Mouse (Mus musculus) ES-Bruce4 (cell line): ENCODE measurements at regions not wholly inside any gene's neighbourhood (a gene's known extent, or its start where the extent isn't known, plus 50 kb on each side); places are given as distances from the start of the nearest gene placed in this dataset.

Experiments
- H3K27ac ChIP-seq: 2 replicates; pipeline ENCODE4 v1.5.1; 2012; ENCODE audit warnings: low read length, inconsistent platforms; ENCODE audit not compliant: insufficient read depth
- H3K27me3 ChIP-seq: 2 replicates; pipeline ENCODE4 v1.6.1; 2012; ENCODE audit warnings: mild to moderate bottlenecking, low read length, inconsistent platforms; ENCODE audit not compliant: control insufficient read depth, poor library complexity, insufficient read depth, severe bottlenecking
- H3K36me3 ChIP-seq: 2 replicates; pipeline ENCODE4 v1.6.1; 2012; ENCODE audit warnings: inconsistent platforms, mild to moderate bottlenecking, low read length, moderate library complexity; ENCODE audit not compliant: control insufficient read depth, poor library complexity, insufficient read depth, severe bottlenecking
- H3K4me1 ChIP-seq: one replicate; pipeline ENCODE4 v1.8.1; 2011; ENCODE audit warnings: low read length; ENCODE audit not compliant: control insufficient read depth, insufficient read depth
- H3K4me3 ChIP-seq: 2 replicates; pipeline ENCODE4 v1.5.1; 2011; ENCODE audit warnings: low read depth, mild to moderate bottlenecking, low read length
- H3K9ac ChIP-seq: 2 replicates; pipeline ENCODE4 v1.6.1; 2012; ENCODE audit warnings: low read depth, mild to moderate bottlenecking, inconsistent platforms; ENCODE audit not compliant: poor library complexity, severe bottlenecking
- H3K9me3 ChIP-seq: replicated peaks from 2 replicates; pipeline ENCODE4 v1.6.1; 2012; ENCODE audit warnings: mild to moderate bottlenecking, low read length, inconsistent platforms; ENCODE audit not compliant: control insufficient read depth, poor library complexity, insufficient read depth, severe bottlenecking
- CTCF ChIP-seq: IDR thresholded peaks from one replicate; pipeline ENCODE4 v1.8.1; 2011; ENCODE audit warnings: low read depth, low read length
- EP300 ChIP-seq: IDR thresholded peaks from 2 replicates; pipeline ENCODE4 v1.6.1; 2011; ENCODE audit warnings: low read depth, low read length; ENCODE audit not compliant: insufficient read depth
- POLR2A ChIP-seq: IDR thresholded peaks from one replicate; pipeline ENCODE4 v1.8.1; 2011; ENCODE audit warnings: low read length; ENCODE audit not compliant: insufficient read depth

DNA sequence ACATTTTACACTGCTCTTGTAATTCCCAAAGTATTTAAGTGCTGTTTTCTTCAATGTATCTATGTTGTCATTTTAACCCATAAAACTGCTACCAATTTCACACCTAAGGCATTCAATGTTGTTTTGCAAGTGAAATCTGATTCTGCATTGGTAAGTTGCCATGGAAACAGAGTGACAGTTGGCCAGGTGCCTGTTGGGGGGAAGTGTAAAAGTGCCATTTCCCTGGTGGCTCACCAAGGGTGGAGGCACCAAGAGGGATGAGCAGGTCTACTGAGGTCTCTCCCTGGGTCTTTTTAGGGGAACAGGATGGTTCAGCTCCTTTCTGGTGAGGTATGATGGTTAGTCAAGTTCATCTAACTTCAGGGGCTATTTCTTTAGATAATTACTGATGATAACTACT is 331.0 kb upstream of the Sox11 start:
- no peak for TF ChIP-seq POLR2A
- TF ChIP-seq EP300, result no peak
- no peak for TF ChIP-seq CTCF
- no peaks in the 10 kb centered on the region for H3K4me1 ChIP-seq
- 0 out of 2 replicates have a peak, but pooled peaks cover 1% of the 10 kb centered on the region for H3K27me3 ChIP-seq
- H3K27ac ChIP-seq, result no peak overlapping the region
- H3K36me3 ChIP-seq, result no peaks in the 10 kb centered on the region
- H3K9ac ChIP-seq, result no peak overlapping the region
- H3K9me3 ChIP-seq, result no peaks in the 10 kb centered on the region
- H3K4me3 ChIP-seq, result no peak overlapping the region

DNA sequence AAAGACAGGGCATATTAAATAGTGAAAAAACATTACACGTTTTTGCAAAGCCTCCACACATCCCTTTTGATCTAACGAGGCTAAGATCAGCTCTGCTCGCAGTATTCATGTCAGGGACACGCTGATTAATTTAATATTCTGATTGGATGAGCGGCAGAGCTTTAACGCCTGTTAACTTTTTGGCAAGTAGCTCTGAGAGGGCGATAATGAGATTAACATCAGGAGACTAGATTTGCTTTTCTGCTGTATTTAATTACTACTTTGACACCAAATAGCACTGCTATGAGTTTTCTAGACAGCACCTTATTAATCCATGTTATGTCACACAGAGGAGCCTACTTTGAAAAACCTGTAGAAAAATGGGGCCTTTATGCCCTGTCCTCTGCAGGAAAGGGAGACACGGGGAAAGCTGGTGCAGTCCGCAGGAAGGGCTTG is 328.3 kb upstream of the Sox11 start:
- no peaks in the 10 kb centered on the region for H3K36me3 ChIP-seq
- no peaks in the 10 kb centered on the region for H3K9me3 ChIP-seq
- no peak overlapping the region for H3K9ac ChIP-seq
- no peak overlapping the region for H3K27ac ChIP-seq
- 0 out of 2 replicates have a peak, but pooled peaks cover 1% of the 10 kb centered on the region for H3K27me3 ChIP-seq
- TF ChIP-seq EP300 (no peak), CTCF (no peak), POLR2A (no peak)
- no peaks in the 10 kb centered on the region for H3K4me1 ChIP-seq
- no peak overlapping the region for H3K4me3 ChIP-seq

DNA sequence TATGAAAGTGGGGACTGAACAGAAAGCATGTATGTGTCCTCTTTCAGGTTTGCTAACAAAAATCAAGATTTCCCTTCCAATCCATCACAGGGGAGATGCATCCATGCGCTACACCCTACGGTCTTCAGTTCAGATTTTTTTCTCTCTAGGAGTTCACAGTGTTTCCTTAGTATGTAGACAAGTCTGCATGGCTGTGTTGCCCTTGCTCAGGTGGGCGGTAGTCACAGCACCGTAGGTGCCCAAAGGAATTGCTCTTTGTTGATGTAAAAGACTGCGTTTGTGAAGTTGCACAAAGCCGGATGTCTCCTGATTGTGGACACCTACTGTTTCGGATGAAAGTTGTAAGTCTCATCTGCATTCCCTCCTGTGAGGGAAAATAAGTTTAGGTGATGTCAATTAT is 327.8 kb upstream of the Sox11 start:
- Histone ChIP-seq H3K4me3 (no peak overlapping the region), H3K36me3 (no peaks in the 10 kb centered on the region), H3K4me1 (no peaks in the 10 kb centered on the region), H3K9me3 (no peaks in the 10 kb centered on the region), H3K27me3 (0 out of 2 replicates have a peak, but pooled peaks cover 1% of the 10 kb centered on the region), H3K9ac (no peak overlapping the region), H3K27ac (no peak overlapping the region)
- TF ChIP-seq EP300 (no peak), POLR2A (no peak), CTCF (no peak)

DNA sequence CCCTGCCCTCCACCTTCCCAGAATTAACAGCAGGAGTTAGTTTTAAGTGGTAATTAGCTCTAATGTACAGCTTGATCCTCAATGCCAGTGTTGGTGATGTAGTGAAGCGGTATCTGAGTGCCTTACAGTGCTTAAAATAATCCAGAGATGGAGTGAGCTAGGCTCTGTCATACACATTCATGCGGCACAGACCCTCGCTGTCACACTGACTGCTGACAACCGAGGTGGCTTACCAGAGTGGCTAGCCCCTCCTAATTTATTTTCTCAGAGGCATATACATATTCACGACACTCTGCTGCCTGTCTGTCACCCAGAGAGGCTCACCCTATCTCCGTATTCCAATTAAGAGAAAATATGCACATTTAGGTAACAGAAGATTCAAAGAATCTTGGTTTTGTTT is 327.2 kb upstream of the Sox11 start:
- Histone ChIP-seq H3K4me3 (no peak overlapping the region), H3K36me3 (no peaks in the 10 kb centered on the region), H3K4me1 (no peaks in the 10 kb centered on the region), H3K27me3 (0 out of 2 replicates have a peak, but pooled peaks cover 1% of the 10 kb centered on the region), H3K27ac (no peak overlapping the region), H3K9ac (no peak overlapping the region), H3K9me3 (no peaks in the 10 kb centered on the region)
- TF ChIP-seq CTCF (no peak), POLR2A (no peak), EP300 (no peak)

DNA sequence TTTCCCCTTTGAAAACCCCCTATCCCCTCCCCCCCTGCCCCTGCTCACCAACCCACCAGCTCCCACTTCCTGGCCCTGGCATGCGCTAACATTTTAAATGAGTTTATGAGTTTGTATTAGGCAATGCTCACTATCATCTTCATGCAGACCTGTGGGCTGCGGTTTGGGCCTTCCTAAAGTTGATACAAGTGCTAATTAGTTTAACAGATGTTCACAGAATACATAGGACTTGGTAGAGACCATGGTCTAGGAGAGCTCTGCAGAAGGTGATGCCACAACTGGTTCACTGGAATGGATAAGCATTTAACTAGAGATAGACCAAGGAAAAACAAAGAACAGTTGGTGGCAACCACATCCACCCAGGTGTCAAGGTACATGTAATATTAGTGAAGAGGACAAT is 324.1 kb upstream of the Sox11 start:
- H3K4me3 ChIP-seq, result no peak overlapping the region
- H3K9me3 ChIP-seq, result no peaks in the 10 kb centered on the region
- H3K36me3 ChIP-seq, result no peaks in the 10 kb centered on the region
- TF ChIP-seq CTCF (no peak), POLR2A (no peak), EP300 (no peak)
- H3K9ac ChIP-seq, result no peak overlapping the region
- no peaks in the 10 kb centered on the region for H3K4me1 ChIP-seq
- 0 out of 2 replicates have a peak, but pooled peaks cover under 1% of the 10 kb centered on the region for H3K27me3 ChIP-seq
- no peak overlapping the region for H3K27ac ChIP-seq

DNA sequence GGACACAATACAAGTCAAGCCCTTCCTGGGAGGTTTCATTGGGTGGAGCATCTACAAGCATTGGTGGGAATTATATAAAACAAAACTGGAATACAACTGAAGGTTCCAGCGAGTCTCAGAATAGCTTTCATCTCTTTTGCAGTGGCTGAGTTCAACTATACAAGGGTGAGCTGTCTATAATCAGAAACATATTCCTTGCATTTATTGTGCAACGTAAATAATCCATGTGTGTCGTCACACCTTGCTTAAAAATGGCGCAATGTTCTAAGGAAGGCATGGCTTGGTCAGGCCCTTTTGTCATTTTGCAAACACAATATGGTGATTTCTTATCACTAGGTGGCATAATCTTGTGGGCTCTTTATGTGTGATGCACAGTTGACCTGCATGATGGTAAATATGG is 320.8 kb upstream of the Sox11 start:
- no peaks in the 10 kb centered on the region for H3K27me3 ChIP-seq
- no peak for TF ChIP-seq EP300
- TF ChIP-seq CTCF, result no peak
- no peak for TF ChIP-seq POLR2A
- no peak overlapping the region for H3K27ac ChIP-seq
- no peaks in the 10 kb centered on the region for H3K36me3 ChIP-seq
- H3K4me3 ChIP-seq, result no peak overlapping the region
- H3K4me1 ChIP-seq, result no peaks in the 10 kb centered on the region
- no peak overlapping the region for H3K9ac ChIP-seq
- H3K9me3 ChIP-seq, result no peaks in the 10 kb centered on the region

DNA sequence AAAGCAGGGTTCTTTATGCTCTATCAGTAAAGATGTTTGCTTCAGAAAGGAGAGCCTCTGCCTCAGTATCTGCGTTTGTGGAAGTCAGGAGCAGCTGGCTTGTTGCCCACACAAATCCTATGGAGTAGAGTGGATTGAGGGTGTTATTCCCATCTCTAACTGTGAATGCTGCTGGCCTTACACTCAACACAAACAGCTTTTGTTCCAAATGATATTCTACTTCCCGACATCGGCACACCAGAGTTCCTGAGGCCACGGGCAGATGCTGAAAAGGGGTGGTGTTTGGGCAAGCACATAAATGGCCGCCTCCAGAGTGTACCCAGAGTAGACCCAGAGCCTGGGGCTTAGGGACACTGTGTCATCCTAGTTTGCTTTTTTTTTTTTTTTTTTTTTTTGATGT is 320.3 kb upstream of the Sox11 start:
- TF ChIP-seq POLR2A (no peak), EP300 (no peak), CTCF (no peak)
- Histone ChIP-seq H3K9me3 (no peaks in the 10 kb centered on the region), H3K9ac (no peak overlapping the region), H3K4me3 (no peak overlapping the region), H3K27me3 (no peaks in the 10 kb centered on the region), H3K27ac (no peak overlapping the region), H3K36me3 (no peaks in the 10 kb centered on the region), H3K4me1 (no peaks in the 10 kb centered on the region)
